Mouse (Mus musculus) liver, postnatal 0 days (tissue): ENCODE data around the gene Eps8l3.

Source experiments
- CTCF ChIP-seq: sonication (generic); IDR thresholded peaks from 2 replicates; pipeline ENCODE4 v1.5.1; 2016; ENCODE audit warnings: antibody characterized with exemption, low read depth
- EP300 ChIP-seq: IDR thresholded peaks from 2 replicates; pipeline ENCODE4 v1.6.1; 2016; ENCODE audit warnings: antibody characterized with exemption, low read depth, mild to moderate bottlenecking

- no peak for TF ChIP-seq CTCF
- no peak for TF ChIP-seq EP300
Measured at GRCm38 (mm10) chr3:107925335-107925734, 48.3 kb downstream of the Eps8l3 start.
